Mouse (Mus musculus) adrenal gland, postnatal 4 days (tissue): ENCODE measurements at regions not wholly inside any gene's neighbourhood (a gene's known extent, or its start where the extent isn't known, plus 50 kb on each side); places are given as distances from the start of the nearest gene placed in this dataset.
"Not testable (repeated sequence)": the region's sequence is repeated elsewhere in the genome, so short reads cannot be mapped to it uniquely, and the experiment has no call there.

Experiments
- DNase-seq, 2 experiments: peaks; one replicate each; pipeline ENCODE4 v3.0.0; 2021 to 2022; ENCODE audit warnings: low spot score in 2 of 2, mixed read lengths in 2 of 2

DNA sequence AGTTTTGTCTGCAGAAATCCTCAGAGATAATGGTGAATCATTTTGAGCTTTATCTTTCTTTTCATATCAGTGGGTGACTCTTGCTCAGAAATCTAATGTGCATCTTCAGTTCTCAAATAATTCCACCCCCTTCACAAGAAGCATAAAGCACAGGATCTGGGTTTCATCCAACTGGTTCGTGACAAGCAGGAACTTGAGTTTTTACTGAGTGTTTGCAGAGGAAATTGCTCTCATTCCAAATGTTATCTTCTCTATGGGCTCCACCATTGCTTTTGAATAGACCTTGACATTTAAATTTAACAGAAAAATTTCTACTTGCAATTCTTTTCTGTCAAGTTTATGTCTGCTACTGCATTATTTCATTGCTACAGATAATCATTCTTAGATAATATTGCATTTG lies 443.1 kb downstream of the Arl4a start:
- no peak for DNase-seq

DNA sequence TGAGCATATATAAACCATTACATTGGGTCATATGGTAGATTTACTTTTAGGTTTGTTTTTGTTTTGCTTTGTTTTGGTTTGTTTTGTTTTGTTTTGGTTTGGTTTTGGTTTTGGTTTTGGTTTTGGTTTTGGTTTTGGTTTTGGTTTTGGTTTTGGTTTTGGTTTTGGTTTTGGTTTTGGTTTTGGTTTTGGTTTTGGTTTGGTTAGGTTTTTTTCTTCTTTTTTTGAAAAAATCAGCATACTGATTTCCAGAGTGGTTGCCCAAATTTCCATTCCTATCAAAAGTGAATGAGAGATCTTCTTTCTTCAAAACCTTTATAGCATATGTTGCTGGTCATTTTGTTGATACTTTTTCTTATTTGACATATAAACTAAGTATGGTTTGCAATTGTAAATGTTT lies 444.0 kb downstream of the Arl4a start:
- not testable (repeated sequence) for DNase-seq

DNA sequence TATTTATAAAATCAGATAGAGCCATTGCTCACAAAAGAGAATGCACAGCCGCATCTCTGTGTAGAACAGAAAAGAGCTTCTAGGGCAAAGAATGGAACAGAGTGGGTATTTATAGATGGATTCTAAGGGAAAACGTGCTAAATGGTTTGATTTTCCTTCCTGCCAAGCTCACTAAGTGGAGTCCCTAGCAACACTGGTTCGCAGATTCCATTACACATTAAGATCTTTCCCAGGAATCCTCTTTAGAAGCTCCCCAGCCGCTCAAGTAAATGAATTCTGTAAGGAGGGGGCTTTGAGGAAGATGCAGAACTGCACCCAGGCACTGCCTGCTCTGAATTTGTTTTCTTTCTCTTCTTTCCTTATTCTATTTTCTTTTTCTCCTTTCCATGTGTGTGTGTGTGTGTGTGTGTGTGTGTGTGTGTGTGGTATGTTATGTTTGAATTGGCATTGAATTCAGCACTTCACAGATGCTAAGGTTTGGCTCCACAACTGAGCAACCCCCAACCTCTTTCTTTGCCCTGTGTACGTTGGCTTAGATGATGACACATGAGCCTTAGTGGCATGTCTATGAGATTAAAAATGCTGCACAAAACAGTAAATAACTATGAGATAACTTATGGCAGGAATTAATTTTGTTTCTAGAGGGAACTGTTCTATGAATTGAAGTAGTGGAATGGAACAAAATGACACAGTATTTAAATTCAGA lies 450.5 kb downstream of the Arl4a start:
- DNase-seq = no peak

GRCm38 (mm10) chr12:39586163-39586562 lies 451.7 kb downstream of the Arl4a start:
- no peak for DNase-seq

DNA sequence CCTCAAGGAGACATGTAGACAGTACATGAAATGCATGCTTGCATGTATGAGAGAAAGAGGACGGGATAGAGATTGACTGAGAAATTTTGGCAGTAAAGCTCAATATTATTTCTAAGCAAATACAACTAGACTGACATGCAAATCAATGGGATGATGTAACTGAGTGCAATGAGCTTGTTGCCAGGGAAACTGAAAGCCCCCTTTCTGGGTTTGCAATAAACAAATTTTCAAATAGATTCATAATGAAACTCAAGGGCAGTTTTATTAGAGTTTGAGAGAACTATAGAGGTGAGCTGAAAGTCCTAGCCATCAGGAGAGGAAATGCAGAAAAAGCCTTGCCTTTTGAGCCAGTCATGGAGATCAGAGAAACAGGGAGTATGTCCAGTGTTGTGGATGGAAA lies 460.2 kb downstream of the Arl4a start:
- DNase-seq = no peak

DNA sequence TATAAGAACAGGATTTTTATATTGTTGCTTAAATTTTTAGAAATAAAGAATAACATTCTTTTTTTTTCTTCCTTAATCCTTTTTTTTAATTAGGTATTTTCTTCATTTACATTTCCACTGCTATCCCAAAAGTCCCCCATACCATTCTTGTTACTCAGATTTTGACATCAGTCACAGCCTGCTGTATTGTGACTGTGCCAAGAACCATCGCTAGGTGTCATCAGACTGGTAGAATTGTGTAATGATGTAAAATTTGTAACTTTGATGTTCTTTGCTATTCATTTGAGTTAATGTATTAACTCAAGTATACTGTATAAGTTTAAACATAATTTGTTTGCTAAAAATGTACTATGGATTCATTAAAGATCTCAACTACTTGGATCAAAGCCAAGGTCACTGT lies 465.0 kb downstream of the Arl4a start:
- DNase-seq = no peak

- DNase-seq = no peak
These were observed 465.7 kb downstream of the Arl4a start for GRCm38 (mm10) chr12:39572147-39572546.

- no peak for DNase-seq
These were observed 476.9 kb downstream of the Arl4a start for GRCm38 (mm10) chr12:39560734-39561446.

DNA sequence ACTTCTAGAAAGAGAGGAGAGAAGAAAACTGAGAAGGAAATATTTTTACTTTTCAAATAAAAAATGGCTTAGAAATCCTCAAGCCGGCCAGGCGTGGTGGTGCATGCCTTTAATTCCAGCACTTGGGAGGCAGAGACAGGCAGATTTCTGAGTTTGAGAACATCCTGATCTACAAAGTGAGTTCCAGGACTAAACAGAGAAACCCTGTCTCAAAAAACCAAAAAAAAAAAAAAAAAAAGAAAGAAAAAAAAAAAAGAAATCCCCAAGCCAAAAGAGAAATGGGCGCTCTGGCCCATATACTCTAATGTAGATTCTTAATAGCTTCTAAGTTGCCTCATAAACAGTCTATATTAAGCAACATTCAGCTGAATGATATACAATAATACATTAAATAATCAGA lies 479.3 kb downstream of the Arl4a start:
- DNase-seq = no peak

DNA sequence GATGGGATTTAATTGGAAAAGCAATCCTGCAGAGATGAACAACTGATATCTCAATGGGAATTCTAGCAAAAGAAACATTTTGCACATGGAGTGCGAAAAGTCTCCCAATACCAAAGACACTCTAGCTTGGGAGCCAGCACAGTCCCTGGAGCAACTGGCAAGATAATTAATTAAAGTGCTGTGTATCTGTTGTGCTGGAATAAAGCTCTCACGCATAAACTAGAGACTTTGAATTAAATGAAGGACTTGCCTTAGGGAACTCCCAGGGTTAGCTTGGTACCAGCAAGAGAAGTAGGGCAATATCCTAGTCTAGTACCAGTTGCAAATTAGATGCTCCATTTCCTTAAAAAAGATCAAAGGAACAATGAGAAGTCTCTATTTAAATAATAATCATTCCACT lies 501.5 kb downstream of the Arl4a start:
- no peak for DNase-seq

- no peak for DNase-seq
These were observed 509.7 kb downstream of the Arl4a start for GRCm38 (mm10) chr12:39528121-39528520.

DNA sequence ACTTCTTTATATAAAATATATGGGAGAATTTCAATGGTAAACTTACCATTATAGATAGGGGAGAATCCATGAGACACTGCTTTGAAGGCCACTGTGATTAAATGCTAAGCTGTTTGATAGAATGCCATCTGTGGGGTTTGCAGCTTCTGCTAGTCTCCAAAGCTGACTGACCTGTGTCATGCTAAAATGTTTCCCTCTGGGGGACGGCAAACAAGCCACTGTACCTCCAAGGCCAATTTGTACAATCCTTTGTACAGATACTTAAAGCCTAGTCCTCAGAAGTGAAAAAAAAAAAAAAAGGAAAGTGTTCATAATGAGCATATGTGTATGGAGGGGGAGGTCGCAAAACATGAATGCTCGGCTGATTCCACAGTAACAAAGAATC lies 510.6 kb downstream of the Arl4a start:
- DNase-seq = no peak

GRCm38 (mm10) chr12:39526535-39527215 lies 511.1 kb downstream of the Arl4a start:
- no peak for DNase-seq

DNA sequence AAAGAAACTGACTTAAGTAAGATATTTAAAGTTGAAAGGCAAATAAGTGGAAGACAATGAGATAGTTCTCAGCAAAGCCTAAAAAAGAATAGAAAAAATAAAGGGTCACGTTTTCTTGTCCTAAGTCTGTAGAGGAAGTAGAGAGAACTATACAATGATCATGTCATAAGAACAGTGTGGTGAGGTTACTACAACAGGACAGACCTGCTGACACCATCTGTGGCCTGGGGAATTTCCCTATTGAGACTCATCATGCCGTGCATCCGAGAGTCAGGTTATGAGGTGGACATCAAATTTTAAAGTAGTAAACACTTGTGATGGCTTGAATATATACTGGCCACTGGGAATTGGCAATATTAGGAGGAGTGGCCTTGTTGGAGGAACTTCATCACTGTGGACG lies 522.1 kb downstream of the Arl4a start:
- no peak for DNase-seq

GRCm38 (mm10) chr12:39510855-39511254 lies 527.0 kb downstream of the Arl4a start:
- no peak for DNase-seq

DNA sequence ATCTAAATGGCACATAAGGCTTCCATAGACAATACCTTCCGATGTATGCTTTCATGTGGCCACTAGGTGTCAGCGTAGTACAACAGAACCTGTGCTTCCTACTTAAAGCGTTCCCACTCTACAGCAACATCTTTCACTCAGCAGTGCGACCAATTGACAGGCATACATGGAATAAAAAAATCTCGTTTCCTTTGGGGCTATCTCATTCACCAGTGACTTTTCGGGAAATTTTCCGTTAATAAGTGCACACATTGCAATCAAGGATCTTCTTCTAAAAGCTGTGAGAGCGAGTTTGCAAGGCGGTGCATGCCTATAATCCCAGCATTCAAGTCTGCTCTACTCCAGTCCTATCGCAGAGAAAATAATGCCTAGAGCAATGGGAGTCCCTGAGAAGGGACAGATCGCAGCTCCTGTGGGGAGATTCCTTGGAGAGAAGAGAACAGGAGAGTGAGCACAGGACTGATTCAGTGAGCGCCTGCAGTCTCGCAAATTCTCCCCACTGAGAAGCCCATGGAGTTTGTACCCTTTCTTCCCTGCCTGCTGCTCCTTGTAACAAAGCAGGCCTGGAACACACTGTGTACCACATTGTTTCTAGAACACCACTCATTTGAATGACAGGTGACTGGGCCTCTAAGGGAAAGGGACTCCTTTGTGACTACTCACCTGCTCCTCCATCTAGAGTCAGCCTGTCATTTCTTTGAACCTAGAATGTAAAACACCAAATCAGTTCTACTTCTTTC lies 527.6 kb downstream of the Arl4a start:
- no peak for DNase-seq

DNA sequence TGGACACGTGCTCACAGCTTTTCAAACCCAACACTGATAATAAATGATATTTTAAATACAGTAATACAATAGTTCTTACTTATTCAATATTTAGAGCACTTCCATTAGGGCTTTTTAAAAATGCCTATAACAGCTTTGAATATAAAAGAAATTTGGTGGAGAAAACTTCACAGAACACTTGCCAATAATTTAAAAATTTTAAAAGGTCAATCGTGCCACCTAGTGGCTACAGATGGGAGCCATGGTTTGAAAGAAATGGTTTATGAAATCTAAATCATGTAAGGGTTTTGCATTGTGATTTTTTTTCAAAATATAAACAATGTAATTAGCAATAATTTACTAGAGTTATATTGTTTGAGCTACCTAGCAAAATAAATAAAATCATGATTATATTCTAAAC lies 541.6 kb downstream of the Arl4a start:
- no peak for DNase-seq

GRCm38 (mm10) chr12:39493578-39494218 lies 544.1 kb downstream of the Arl4a start:
- DNase-seq = no peak

DNA sequence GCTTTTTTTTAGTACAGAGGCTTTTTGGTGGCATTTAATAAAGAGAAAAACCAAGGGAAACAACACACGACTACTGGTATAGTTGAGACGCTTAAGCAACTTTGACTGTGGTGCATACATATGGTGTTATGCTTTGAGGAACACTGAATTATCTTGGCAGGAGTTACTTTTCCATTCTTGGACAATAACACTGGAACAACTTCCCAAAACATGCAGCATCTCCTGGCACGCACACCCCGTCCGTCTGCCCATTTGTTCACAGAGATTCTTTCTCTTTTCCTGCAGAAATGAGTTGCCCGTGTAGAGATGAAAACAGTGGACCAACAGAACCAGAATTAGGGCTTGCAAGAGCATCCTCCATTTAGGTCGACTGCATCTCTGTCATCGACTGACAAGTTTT lies 544.7 kb downstream of the Arl4a start:
- no peak for DNase-seq

- no peak for DNase-seq
These were observed 564.8 kb downstream of the Arl4a start for GRCm38 (mm10) chr12:39472984-39473383.
